Mouse (Mus musculus): Measurements from ENCODE around the gene Vps18. TPM values are rescaled to one million over a fixed set of nuclear protein-coding genes. Genes with fewer than 3 reads are reported as not detected.
A peak's percentile ranks its signal among the peaks of the same experiment; 100 is the strongest.

The Vps18 gene
- 18.5 and 20.5 TPM in 2 replicates for polyA plus RNA-seq (2014; fragmentation: Nextera tagmentation; extraction: Ambion mirVana)

- Histone ChIP-seq H3K9ac (ENCODE audit: low read length) (peak within 1 kb of the TSS; percentile 82), H3K4me2 (ENCODE audit: low read depth, low read length, severe bottlenecking) (peak within 1 kb of the TSS; percentile 65), H3K4me1 (replicated peaks; ENCODE audit: control insufficient read depth, insufficient read depth, low read length) (peaks cover 8% of the 10 kb centered on the region; the same call in 1 of the 2 replicates), H3K9me3 (ENCODE audit: control insufficient read depth, low read length) (no peaks in the 10 kb centered on the region), H3K27ac (ENCODE audit: low read depth, low read length) (no peak within 1 kb of the TSS), H3K36me3 (ENCODE audit: control insufficient read depth, insufficient read depth, low read length) (no peaks in the 10 kb centered on the region; the same call in 1 of the 2 replicates), H3K27me3 (ENCODE audit: control insufficient read depth, insufficient read depth, low read length) (no peaks in the 10 kb centered on the region), H3K4me3 (ENCODE audit: low read depth, low read length) (peak within 1 kb of the TSS; percentile 72)
- peak; percentile 99 for DNase-seq (ENCODE audit: low spot score)
- peak; percentile 95 for ATAC-seq (replicated peaks; ENCODE audit: low FRiP score)
- WGBS = under 1% methylated on average over 31 of the region's 31 CpGs
Measured at GRCm38 (mm10) chr2:119288270-119288882, at the start of gene Vps18. Gene Vps18, plus strand, starts transcription at chr2:119288740.

GRCm38 (mm10) chr2:119240075-119240818 lies 48.3 kb upstream of the Vps18 start:
- Histone ChIP-seq H3K9me3 (ENCODE audit: control insufficient read depth, low read length) (no peaks in the 10 kb centered on the region), H3K9ac (ENCODE audit: low read length) (no peak overlapping the region), H3K27me3 (ENCODE audit: control insufficient read depth, insufficient read depth, low read length) (peaks cover 41% of the 10 kb centered on the region), H3K27ac (ENCODE audit: low read depth, low read length) (no peak overlapping the region), H3K4me3 (ENCODE audit: low read depth, low read length) (no peak overlapping the region), H3K36me3 (ENCODE audit: control insufficient read depth, insufficient read depth, low read length) (no peaks in the 10 kb centered on the region), H3K4me1 (replicated peaks; ENCODE audit: control insufficient read depth, insufficient read depth, low read length) (peaks cover 10% of the 10 kb centered on the region), H3K4me2 (ENCODE audit: low read depth, low read length, severe bottlenecking) (no peak overlapping the region)
- 75% methylated on average over 4 of the region's 4 CpGs for WGBS
- no peak for ATAC-seq (replicated peaks; ENCODE audit: low FRiP score)
- no peak for DNase-seq (ENCODE audit: low spot score)

GRCm38 (mm10) chr2:119240819-119241186 lies 47.7 kb upstream of the Vps18 start:
- Histone ChIP-seq H3K27me3 (ENCODE audit: control insufficient read depth, insufficient read depth, low read length) (peaks cover 36% of the 10 kb centered on the region), H3K27ac (ENCODE audit: low read depth, low read length) (no peak overlapping the region), H3K4me1 (replicated peaks; ENCODE audit: control insufficient read depth, insufficient read depth, low read length) (peaks cover 10% of the 10 kb centered on the region), H3K9ac (ENCODE audit: low read length) (no peak overlapping the region), H3K4me3 (ENCODE audit: low read depth, low read length) (no peak overlapping the region), H3K9me3 (ENCODE audit: control insufficient read depth, low read length) (no peaks in the 10 kb centered on the region), H3K36me3 (ENCODE audit: control insufficient read depth, insufficient read depth, low read length) (no peaks in the 10 kb centered on the region), H3K4me2 (ENCODE audit: low read depth, low read length, severe bottlenecking) (no peak overlapping the region)
- DNase-seq (ENCODE audit: low spot score) (no peak), ATAC-seq (replicated peaks; ENCODE audit: low FRiP score) (no peak)
- WGBS = 94% methylated on average over 4 of the region's 4 CpGs

GRCm38 (mm10) chr2:119242548-119242947 lies 46.0 kb upstream of the Vps18 start:
- Histone ChIP-seq H3K36me3 (ENCODE audit: control insufficient read depth, insufficient read depth, low read length) (no peaks in the 10 kb centered on the region), H3K4me2 (ENCODE audit: low read depth, low read length, severe bottlenecking) (no peak overlapping the region), H3K9me3 (ENCODE audit: control insufficient read depth, low read length) (no peaks in the 10 kb centered on the region), H3K27ac (ENCODE audit: low read depth, low read length) (no peak overlapping the region), H3K4me1 (replicated peaks; ENCODE audit: control insufficient read depth, insufficient read depth, low read length) (peaks cover 5% of the 10 kb centered on the region; the same call in 1 of the 2 replicates), H3K9ac (ENCODE audit: low read length) (no peak overlapping the region), H3K4me3 (ENCODE audit: low read depth, low read length) (no peak overlapping the region), H3K27me3 (ENCODE audit: control insufficient read depth, insufficient read depth, low read length) (peaks cover 18% of the 10 kb centered on the region)
- ATAC-seq (replicated peaks; ENCODE audit: low FRiP score) (no peak), DNase-seq (ENCODE audit: low spot score) (no peak)
- 88% methylated on average over 9 of the region's 9 CpGs for WGBS

GRCm38 (mm10) chr2:119245246-119245645 lies 43.3 kb upstream of the Vps18 start:
- ATAC-seq (replicated peaks; ENCODE audit: low FRiP score) (no peak), DNase-seq (ENCODE audit: low spot score) (no peak)
- Histone ChIP-seq H3K9ac (ENCODE audit: low read length) (no peak overlapping the region), H3K4me2 (ENCODE audit: low read depth, low read length, severe bottlenecking) (no peak overlapping the region), H3K27ac (ENCODE audit: low read depth, low read length) (no peak overlapping the region), H3K36me3 (ENCODE audit: control insufficient read depth, insufficient read depth, low read length) (no peaks in the 10 kb centered on the region), H3K4me3 (ENCODE audit: low read depth, low read length) (no peak overlapping the region), H3K9me3 (ENCODE audit: control insufficient read depth, low read length) (no peaks in the 10 kb centered on the region), H3K27me3 (ENCODE audit: control insufficient read depth, insufficient read depth, low read length) (no peaks in the 10 kb centered on the region), H3K4me1 (replicated peaks; ENCODE audit: control insufficient read depth, insufficient read depth, low read length) (no peaks in the 10 kb centered on the region)
- 90% methylated on average over 7 of the region's 7 CpGs for WGBS

- Histone ChIP-seq H3K27ac (ENCODE audit: low read depth, low read length) (no peak overlapping the region), H3K27me3 (ENCODE audit: control insufficient read depth, insufficient read depth, low read length) (no peaks in the 10 kb centered on the region), H3K9me3 (ENCODE audit: control insufficient read depth, low read length) (no peaks in the 10 kb centered on the region), H3K4me2 (ENCODE audit: low read depth, low read length, severe bottlenecking) (no peak overlapping the region), H3K4me3 (ENCODE audit: low read depth, low read length) (no peak overlapping the region), H3K9ac (ENCODE audit: low read length) (no peak overlapping the region), H3K36me3 (ENCODE audit: control insufficient read depth, insufficient read depth, low read length) (no peaks in the 10 kb centered on the region), H3K4me1 (replicated peaks; ENCODE audit: control insufficient read depth, insufficient read depth, low read length) (no peaks in the 10 kb centered on the region)
- no peak for DNase-seq (ENCODE audit: low spot score)
- whole genome bisulfite sequencing = 91% methylated on average over 9 of the region's 9 CpGs
- ATAC-seq (replicated peaks; ENCODE audit: low FRiP score) = no peak
Measured at GRCm38 (mm10) chr2:119247904-119248303, 40.6 kb upstream of the Vps18 start.

- Histone ChIP-seq H3K9me3 (ENCODE audit: control insufficient read depth, low read length) (no peaks in the 10 kb centered on the region), H3K4me2 (ENCODE audit: low read depth, low read length, severe bottlenecking) (no peak overlapping the region), H3K4me1 (replicated peaks; ENCODE audit: control insufficient read depth, insufficient read depth, low read length) (no peaks in the 10 kb centered on the region), H3K36me3 (ENCODE audit: control insufficient read depth, insufficient read depth, low read length) (no peaks in the 10 kb centered on the region), H3K9ac (ENCODE audit: low read length) (no peak overlapping the region), H3K27ac (ENCODE audit: low read depth, low read length) (no peak overlapping the region), H3K4me3 (ENCODE audit: low read depth, low read length) (no peak overlapping the region), H3K27me3 (ENCODE audit: control insufficient read depth, insufficient read depth, low read length) (no peaks in the 10 kb centered on the region)
- WGBS = 79% methylated on average over 4 of the region's 4 CpGs
- ATAC-seq (replicated peaks; ENCODE audit: low FRiP score) (no peak), DNase-seq (ENCODE audit: low spot score) (no peak)
Measured at GRCm38 (mm10) chr2:119249592-119250061, 38.9 kb upstream of the Vps18 start.

GRCm38 (mm10) chr2:119250377-119250776 lies 38.2 kb upstream of the Vps18 start:
- Histone ChIP-seq H3K9ac (ENCODE audit: low read length) (no peak overlapping the region), H3K4me1 (replicated peaks; ENCODE audit: control insufficient read depth, insufficient read depth, low read length) (no peaks in the 10 kb centered on the region), H3K9me3 (ENCODE audit: control insufficient read depth, low read length) (no peaks in the 10 kb centered on the region), H3K27ac (ENCODE audit: low read depth, low read length) (no peak overlapping the region), H3K36me3 (ENCODE audit: control insufficient read depth, insufficient read depth, low read length) (no peaks in the 10 kb centered on the region), H3K4me2 (ENCODE audit: low read depth, low read length, severe bottlenecking) (no peak overlapping the region), H3K27me3 (ENCODE audit: control insufficient read depth, insufficient read depth, low read length) (no peaks in the 10 kb centered on the region), H3K4me3 (ENCODE audit: low read depth, low read length) (no peak overlapping the region)
- ATAC-seq (replicated peaks; ENCODE audit: low FRiP score) = no peak
- no peak for DNase-seq (ENCODE audit: low spot score)
- 67% methylated on average over 5 of the region's 5 CpGs for WGBS

Measured in forebrain, embryonic 11.5 days (tissue).